Comparison of ENCODE assay signal across 8 mouse cellular contexts in genomic region chr5:102069767-102070413, GRCm38 (mm10). TPM values are rescaled to one million over a fixed set of nuclear protein-coding genes. Genes with fewer than 3 reads are reported as not detected.
DNase-seq lines count a peak whose midpoint lies in the region; ATAC-seq lines count a peak whose summit lies in the region.

Wdfy3 (minus strand) TSS chr5:102069921.

- H3K27me3 ChIP-seq in forebrain, embryonic 10.5 days (ENCODE audit: poor library complexity, severe bottlenecking), result no peaks in the 10 kb centered on the region
- H3K27me3 ChIP-seq in heart, embryonic 13.5 days (replicated peaks), result no peaks in the 10 kb centered on the region
- H3K27me3 ChIP-seq in liver, embryonic 11.5 days (replicated peaks; ENCODE audit: control insufficient read depth, insufficient read depth, low read length), result no peaks in the 10 kb centered on the region

- no peaks in the 10 kb centered on the region for H3K9me3 ChIP-seq in forebrain, embryonic 10.5 days
- no peaks in the 10 kb centered on the region for H3K9me3 ChIP-seq in heart, embryonic 13.5 days
- H3K9me3 ChIP-seq in liver, embryonic 11.5 days (ENCODE audit: control insufficient read depth, low read length), result no peaks in the 10 kb centered on the region

- H3K4me2 ChIP-seq in heart, embryonic 13.5 days, result peak within 1 kb of the TSS; percentile 86
- H3K4me2 ChIP-seq in liver, embryonic 11.5 days, result peak within 1 kb of the TSS; percentile 86

- peak; percentile 87 for DNase-seq in 3134 (ENCODE audit: extremely low read depth, insufficient read length, low spot score)
- peak; percentile 53 for DNase-seq in c-Kit-negative CD71-positive TER-119-positive erythroid progenitor cells, embryonic 14.5 days (ENCODE audit: low read depth, low spot score)
- peak; percentile 90 for DNase-seq in forebrain, embryonic 10.5 days (ENCODE audit: extremely low spot score, low spot score)
- peak; percentile 92 for DNase-seq in kidney, postnatal 14 days
- peak; percentile 89 for DNase-seq in liver, embryonic 11.5 days (ENCODE audit: low spot score)
- peak; percentile 71 to 84 for DNase-seq in spleen, postnatal 4 days (ENCODE audit: low spot score in 2 of 2)

- peak within 1 kb of the TSS; percentile 98 for H3K9ac ChIP-seq in heart, embryonic 13.5 days
- peak within 1 kb of the TSS; percentile 90 for H3K9ac ChIP-seq in liver, embryonic 11.5 days (ENCODE audit: low read depth, low read length)

- H3K4me3 ChIP-seq in forebrain, embryonic 10.5 days, result peak within 1 kb of the TSS; percentile 96
- H3K4me3 ChIP-seq in heart, embryonic 13.5 days, result peak within 1 kb of the TSS; percentile 96
- H3K4me3 ChIP-seq in liver, embryonic 11.5 days (ENCODE audit: low read depth, low read length), result peak within 1 kb of the TSS; percentile 89

- peak; percentile 84 for ATAC-seq in heart, embryonic 13.5 days (ENCODE audit: extremely low read depth, insufficient number of reproducible peaks, low FRiP score, low TSS enrichment)
- peak; percentile 91 for ATAC-seq in liver, embryonic 11.5 days (replicated peaks; ENCODE audit: low FRiP score)
- peak; percentile 85 for ATAC-seq in monocyte, adult 5-6 weeks (replicated peaks; ENCODE audit: insufficient number of reproducible peaks, low FRiP score, low TSS enrichment, poor library complexity, severe bottlenecking)

- peaks cover 23% of the 10 kb centered on the region for H3K36me3 ChIP-seq in forebrain, embryonic 10.5 days (replicated peaks)
- H3K36me3 ChIP-seq in heart, embryonic 13.5 days, result peaks cover 5% of the 10 kb centered on the region; the same call in 1 of the 2 replicates
- no peaks in the 10 kb centered on the region for H3K36me3 ChIP-seq in liver, embryonic 11.5 days (ENCODE audit: control insufficient read depth, insufficient read depth, low read length)

- WGBS in forebrain, embryonic 10.5 days, result under 1% methylated on average over 56 of the region's 62 CpGs
- under 1% methylated on average over 59 of the region's 62 CpGs for WGBS in heart, embryonic 13.5 days
- under 1% methylated on average over 54 of the region's 62 CpGs for WGBS in liver, embryonic 11.5 days

- H3K4me1 ChIP-seq in forebrain, embryonic 10.5 days, result peaks cover 53% of the 10 kb centered on the region
- peaks cover 19% of the 10 kb centered on the region for H3K4me1 ChIP-seq in heart, embryonic 13.5 days
- H3K4me1 ChIP-seq in liver, embryonic 11.5 days (replicated peaks; ENCODE audit: control insufficient read depth, insufficient read depth, low read length), result 0 out of 2 replicates have a peak, but pooled peaks cover 9% of the 10 kb centered on the region

- H3K27ac ChIP-seq in forebrain, embryonic 10.5 days, result peak within 1 kb of the TSS; percentile 100
- peak within 1 kb of the TSS; percentile 92 for H3K27ac ChIP-seq in heart, embryonic 13.5 days (replicated peaks)
- H3K27ac ChIP-seq in liver, embryonic 11.5 days (ENCODE audit: low read depth, low read length), result peak within 1 kb of the TSS; percentile 83

RNA-seq across cellular contexts. Expression of gene Wdfy3, which starts in this region (rescaled TPM):
- 14.8 TPM in 2 replicates for polyA plus RNA-seq in forebrain, embryonic 10.5 days (2016; fragmentation: Nextera tagmentation; extraction: Ambion mirVana)
- 8.8 and 8.9 TPM in 2 replicates for polyA plus RNA-seq in heart, embryonic 13.5 days (2015; fragmentation: Nextera tagmentation; extraction: Ambion mirVana)
- 10.4 and 12.7 TPM in 2 replicates for polyA plus RNA-seq in liver, embryonic 11.5 days (2014; fragmentation: Nextera tagmentation; extraction: Ambion mirVana)
- total RNA-seq in monocyte, adult 5-6 weeks (2017), result 8.1 to 15.0 TPM (median 10.9 TPM) in 3 replicates

Comparison
In these comparisons a context has a peak if more than half of its experiments do, and no peak if none do; other contexts are left out.
1. Peak in every context shown above with its lines: DNase-seq, ATAC-seq, H3K4me3 ChIP-seq and H3K27ac ChIP-seq.